Mouse (Mus musculus) cerebellum, postnatal 36 days (tissue): Measurements from ENCODE around the gene Frmd4b.

Experiments used
- DNase-seq, 2 experiments: peaks; one replicate each; pipeline ENCODE4 v3.0.0; 2021 to 2022; ENCODE audit warnings: mixed read lengths in 2 of 2

The Frmd4b gene

DNA sequence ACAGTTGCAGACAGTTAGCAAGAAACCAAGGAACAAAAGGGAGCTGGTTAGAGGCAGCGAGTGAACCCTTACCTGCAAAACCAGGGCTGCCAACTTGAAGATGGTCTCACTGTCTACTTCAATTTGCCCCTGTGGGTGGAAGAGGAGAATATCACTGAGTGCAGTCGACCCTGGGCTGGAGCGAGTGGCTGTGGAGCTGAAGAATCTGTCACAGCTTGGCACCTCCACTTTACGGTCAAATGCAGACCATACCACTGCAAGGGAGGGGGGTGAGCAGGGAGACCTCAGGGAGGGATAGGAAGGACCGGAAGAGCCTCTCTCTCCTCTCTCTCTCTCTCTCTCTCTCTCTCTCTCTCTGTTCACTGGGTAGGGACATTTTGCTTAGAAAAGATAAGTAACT, 263.4 kb downstream of the Frmd4b start:
- no peak for DNase-seq

DNA sequence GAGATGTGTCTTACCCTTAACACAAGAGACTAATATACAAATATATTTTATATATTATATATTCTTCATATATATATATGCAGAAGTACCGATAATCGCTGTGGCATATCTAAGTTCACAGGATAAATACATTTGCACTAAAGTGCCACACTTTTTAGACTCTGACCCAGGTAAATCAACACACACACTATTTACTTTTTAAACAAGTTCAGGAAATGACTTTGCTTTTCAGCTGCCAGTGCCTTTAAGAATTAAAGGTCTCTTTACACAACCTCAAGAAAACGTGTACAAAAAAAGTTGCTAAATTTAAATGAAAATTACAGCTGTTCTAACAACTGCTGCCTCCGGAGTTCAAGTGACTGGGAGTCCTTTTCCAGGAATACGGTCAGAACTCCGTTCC, 264.0 kb downstream of the Frmd4b start:
- DNase-seq = no peak

DNA sequence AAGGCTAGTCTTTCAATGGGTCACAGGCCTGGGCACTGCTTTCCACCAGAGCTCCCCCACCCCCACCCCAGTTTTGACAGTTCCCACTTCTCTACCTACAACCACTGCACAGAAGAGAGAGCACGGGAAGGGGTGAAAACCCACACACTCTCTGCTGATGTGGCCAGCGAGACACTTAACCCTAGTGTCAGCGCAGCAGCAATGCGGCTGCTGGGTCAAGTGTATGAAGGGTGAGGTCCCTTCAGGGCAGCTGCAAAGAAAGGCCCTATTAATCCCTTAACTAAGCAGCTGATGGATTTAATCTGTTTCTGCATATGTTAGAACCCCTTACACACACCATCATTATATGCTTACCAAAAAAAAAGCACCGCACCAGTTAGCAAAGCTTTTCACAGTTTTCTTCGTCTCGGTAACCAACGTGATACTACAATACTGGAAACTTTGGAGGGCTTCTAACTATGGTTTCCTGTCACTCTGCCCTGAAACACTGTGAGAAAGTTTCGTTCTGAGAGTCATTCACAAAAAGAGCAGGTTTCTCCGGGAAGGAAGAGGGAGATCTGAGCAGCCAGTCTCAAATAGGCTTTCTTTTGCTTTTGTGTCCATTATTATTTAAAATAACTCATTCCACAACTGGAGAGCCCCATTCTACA, 264.7 kb downstream of the Frmd4b start:
- no peak for DNase-seq

DNA sequence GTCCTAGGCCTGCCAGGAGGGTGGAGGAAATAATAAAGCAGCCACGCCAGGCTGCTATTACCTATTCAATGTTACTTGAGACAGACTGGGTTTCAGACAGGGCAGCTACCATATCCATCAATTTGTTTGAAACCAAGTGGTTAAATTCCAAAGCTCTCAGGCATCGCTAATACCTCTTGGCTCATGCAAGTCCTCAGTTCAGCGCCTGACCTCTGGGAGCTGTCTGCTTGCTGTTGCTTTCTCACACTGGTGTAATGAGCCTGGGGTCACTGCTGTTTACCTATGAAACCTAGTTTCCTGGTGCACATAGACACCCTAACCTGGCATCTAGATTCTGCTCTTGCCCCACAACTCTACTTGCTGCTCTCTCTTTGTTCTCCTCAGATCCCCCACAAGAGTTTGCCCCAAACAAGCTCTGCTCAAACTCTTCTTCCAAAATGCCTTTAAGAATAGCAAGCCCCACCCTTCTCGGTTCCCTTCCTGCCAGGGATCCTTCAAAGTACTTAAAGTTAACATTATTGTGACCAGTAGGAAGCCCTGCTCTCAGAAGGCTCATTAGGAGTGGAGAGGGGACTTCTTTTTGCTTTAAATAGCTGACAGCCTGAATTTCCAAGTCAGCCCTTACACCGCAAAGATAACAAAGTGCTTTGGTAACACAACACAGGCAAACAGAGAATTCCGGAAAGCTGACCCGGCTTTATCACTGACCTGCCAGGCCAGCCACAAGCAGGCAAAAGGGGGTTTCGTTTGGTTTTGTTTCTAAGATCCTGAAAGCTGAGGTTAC, 267.8 kb downstream of the Frmd4b start:
- DNase-seq = no peak

DNA sequence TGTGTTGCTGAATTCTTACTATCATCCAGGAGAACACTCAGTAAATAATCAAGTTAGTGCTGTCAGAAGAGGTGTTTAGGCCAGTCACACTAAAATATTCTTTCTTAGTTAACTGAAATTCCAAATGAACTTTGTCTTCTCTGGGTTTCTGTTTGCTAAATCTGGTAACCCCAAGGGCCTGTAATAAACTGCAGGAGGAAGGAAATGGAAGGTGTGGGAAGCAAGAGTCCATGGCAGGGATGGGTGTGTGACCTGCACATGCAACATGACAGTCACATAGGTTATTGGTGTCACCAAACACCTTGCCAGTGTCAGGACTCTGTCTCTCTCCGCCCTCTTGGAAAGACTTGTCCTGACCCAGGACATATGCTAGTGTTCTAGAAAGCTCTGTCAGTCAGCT, 270.4 kb downstream of the Frmd4b start:
- DNase-seq = no peak

DNA sequence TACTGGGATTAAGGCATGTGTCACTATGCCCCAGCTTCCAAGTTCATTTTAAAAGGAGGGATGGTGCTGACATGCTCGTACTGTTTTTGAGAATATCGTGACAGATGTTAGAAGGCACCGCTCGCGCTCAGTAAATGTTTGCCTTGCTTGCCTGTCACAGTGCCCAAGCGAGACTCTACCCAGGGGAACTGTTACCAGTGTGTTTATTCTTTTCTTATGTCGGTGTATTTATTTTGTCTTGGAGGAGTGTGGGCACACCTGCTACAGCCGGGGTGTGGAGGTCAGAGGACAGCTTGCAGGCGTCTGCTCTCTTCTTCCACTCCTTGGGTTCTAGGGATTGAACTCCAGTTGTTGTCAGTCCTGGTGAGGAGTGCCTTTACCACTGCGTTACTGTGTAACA, 270.8 kb downstream of the Frmd4b start:
- no peak for DNase-seq

DNA sequence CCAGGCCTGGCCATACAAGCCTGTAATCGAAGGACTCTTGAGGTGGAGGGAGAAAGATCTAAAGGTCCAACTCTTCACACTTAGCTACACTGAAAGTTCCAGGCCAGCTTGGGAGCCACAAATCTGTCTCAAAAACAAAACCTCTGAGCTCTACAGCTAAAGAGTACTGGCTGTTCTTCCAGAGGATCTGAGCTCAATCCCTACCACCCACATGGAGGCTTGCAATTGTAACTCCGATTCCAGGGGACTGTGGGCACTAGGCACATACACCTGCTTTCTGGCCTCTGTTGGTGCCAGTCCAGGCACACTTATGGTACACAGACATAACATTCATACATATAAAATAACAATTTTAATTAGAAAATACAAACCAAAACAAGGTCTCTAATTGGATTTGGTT, 271.4 kb downstream of the Frmd4b start:
- no peak for DNase-seq

DNA sequence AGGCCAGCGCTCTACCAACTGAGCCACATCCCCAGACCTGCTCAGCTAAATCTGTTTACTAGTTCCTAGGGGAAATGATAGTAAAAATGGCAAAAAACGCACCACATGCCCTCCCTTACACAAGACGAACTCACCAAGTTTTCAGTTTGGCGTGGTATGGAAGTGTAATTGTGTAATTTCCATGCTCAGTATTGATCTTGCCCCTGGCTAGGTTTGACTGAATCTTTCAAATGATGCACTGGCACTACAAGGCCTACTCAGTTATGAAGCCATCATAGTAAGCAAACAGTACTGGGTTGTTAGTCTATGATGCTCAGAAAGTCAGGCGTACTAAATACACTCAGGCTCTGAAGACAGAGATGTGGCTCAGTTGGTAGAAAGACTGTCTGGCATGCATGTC, 275.2 kb downstream of the Frmd4b start:
- no peak for DNase-seq

DNA sequence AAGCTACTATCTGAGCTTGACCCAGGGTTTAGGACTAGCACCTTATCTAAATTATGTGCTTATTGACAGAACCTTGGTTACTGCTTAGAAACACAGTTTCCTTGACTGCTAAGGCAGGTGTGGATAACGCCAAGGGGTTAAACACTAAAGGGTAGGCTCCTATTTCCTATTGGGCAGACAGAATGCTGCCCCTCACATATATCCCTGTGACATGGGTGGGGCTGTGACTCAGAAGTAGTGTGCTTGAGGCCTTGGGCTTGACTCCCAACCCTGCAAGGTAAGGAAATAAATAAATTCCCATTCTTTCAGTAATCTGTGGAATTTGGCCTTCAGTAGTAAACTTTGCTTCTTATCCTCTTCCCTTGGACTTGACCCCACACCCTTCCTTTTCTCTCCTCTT, 275.7 kb downstream of the Frmd4b start:
- DNase-seq = no peak

DNA sequence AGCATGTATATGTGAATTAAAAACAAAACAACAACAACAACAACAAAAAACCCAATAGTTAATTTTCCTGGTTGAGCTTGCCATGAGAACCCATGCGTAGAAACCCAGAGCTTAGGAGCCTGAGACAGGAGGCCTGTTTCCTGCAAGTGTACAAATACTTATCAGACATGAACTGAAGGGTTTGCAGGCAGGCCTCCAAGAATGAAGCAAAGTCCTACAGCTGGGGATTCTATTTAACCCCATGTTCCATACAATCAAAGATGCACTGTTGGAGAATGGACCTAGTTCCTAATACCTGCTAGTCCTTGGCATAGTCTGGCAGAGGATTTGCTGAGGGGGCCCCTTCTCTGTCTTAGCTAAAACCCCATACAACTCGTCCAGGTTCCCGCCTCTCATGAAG, 276.2 kb downstream of the Frmd4b start:
- DNase-seq = no peak

DNA sequence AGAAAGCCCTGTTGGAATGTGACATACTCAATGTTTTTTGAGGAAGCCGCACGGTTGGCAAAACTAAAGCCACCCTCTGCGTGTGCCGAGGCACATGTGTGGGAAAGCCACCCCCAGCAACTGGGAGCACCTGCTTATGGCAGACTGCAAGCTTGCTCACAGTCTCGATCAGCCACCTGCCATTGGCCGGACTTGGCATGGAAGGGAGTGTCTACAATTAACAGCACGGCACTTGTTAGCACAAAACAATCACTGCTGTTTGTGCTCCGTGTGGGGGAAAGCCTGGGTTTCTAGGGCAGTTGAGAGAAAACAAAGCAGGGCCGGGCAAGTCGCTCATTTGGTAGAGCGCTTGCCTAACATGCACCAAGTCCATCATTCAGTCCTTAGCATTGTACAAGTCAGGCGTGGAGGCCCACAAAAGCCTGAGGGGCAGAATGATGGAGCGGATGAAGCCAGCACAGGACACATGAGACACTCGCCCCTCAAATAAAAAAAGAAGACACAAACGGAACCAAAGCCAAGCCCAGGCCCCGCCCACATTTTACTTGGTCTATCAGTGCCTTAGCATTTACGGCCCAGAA, 277.0 kb downstream of the Frmd4b start:
- DNase-seq = no peak

DNA sequence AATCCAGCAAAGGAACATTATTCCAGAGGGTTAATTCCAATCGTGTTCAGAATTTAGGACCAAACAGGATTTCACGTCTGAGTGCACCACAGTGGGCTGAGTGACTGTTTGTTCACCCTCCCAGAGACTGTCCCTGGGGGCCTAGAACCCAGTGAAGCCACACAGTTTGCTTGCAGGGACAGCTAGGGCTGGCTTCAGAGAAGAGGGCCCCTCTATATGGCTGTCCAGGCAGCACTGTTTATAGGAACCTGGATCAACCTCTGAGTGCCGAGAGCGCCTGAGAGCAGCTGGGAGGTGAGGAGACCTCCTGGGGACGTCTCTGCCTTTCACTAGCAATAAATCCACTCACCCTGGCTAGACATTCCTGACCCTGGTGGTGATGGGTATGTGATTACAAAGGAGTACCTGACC, 278.1 kb downstream of the Frmd4b start:
- DNase-seq = no peak

DNA sequence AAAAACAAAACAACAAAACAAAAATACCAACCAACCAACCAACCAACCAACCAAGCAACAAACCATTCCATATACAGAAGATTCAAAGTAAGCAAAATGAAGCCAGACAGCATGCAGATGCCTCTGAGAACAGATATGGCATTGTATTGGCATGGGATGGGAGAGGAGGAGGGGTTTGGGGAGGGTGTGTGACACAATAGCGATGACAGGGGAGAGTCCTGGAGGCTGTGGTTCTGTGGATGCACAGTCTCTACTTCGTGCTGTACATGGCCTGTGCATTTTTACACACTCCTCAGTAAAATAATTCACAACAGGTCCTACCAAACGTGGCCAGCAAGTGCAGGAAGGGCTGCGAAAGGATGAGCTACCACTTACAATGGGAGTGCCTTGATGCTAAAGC, 278.5 kb downstream of the Frmd4b start:
- DNase-seq = no peak

DNA sequence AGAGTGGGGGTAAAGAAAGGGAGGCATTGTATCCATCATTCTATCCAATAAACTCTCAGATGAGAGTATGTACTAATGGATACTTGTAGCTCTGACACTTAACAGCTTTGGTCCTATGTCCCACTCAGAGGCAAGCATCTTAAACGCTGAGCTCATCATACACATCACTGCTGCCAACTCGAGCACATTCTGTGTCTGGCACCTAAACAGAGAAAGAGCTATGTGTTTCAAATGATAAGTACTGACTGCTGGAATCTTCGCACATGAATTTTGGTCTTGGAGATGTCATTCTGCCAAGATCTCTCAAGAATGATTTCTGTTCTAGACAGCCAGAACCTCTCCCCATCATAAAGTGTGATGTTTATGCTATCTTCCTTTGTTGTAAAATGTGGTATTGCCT, 284.0 kb downstream of the Frmd4b start:
- DNase-seq = no peak

DNA sequence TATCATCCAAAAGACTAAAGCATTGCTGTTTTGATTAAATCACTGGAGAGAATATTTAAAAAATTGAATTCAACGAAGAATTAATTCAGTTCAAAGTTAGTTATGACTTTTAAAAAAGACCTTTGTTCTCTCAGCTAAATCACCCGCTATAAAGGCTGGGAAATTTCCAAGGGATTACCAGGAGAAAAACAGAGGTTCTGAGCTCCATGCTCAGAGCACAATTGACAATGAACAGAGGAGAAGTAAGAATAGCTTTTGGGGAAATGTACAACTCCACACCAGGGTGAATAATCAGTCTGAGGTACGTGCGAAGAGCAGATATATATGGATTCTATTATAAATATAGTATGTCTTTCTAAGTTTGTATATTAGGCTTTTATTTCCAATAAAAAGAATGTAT, 293.4 kb downstream of the Frmd4b start:
- no peak for DNase-seq

DNA sequence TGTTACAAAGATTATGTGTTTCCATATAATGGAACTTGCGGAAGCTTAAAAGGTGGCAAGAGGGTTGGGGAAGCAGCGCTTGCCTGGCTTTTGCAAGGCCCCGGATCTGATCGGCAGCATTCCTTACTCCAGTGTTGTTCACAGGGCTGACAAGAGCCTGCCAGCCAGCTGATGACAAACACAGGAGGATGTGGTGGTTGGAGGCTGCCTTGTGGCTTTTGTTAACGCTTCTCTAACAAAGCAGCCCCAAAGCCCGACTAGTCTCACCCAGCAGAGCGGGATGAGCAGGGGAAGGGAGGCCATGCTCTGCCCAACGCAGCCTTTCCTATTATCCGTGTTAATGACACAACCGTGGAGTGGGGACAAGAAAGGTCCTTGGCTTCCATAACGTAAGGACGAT, 295.2 kb downstream of the Frmd4b start:
- DNase-seq = no peak

DNA sequence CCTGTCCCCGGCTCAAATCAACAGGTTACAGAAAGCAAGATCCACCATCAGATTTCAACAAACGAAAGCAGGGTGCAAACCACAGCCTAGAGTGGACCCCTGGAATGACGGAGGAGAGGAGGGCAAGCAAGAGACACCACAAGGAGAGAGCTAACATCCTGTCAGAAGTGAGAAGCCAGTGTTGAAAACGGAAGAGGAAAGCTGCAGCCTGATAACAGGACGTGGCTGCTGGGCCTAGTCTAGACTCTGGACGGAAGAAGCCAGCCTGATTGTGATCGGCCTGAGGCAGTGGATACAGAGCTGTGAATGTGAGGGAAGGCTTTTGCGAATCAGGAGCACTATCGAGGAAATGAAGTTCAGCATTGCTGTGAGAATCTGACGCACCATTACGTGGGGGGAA, 296.2 kb downstream of the Frmd4b start:
- no peak for DNase-seq

DNA sequence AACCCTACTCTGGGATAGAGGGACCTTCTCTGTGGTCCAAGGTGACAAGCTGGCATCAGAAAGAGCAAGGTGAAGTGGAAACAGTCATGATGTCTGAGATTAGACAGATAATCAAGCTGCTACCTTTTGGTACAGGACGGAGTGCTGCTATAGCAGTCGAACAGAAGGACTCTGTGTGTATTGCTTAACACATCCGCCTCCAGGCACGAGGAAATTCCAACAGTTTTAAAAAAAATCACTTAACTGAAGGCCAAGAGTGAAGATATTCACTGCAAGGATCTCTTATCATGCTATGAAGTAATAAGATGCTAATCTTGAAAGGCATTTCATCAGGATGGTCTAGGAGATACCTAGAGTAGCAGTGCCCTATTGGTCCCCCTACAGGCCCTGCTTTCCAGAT, 298.3 kb downstream of the Frmd4b start:
- no peak for DNase-seq

DNA sequence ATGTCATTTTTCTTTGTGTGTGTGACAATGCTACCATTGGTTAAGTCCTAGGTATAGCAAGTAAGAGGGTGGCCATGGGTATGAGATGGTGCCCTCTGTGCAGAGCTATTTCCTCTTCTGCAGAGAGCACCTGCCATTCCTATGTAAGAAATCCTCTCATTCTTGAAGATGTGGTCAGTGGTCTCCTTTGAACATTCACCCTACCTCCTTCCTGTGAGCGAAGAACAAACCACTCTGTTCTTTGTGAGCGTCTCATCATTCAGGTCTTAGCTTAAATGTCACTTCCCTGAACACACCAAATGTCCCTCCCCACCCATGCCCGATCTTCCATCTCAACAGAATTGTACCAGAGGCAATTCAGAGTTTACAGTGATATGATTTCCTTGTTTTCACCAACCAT, 299.4 kb downstream of the Frmd4b start:
- DNase-seq = no peak

DNA sequence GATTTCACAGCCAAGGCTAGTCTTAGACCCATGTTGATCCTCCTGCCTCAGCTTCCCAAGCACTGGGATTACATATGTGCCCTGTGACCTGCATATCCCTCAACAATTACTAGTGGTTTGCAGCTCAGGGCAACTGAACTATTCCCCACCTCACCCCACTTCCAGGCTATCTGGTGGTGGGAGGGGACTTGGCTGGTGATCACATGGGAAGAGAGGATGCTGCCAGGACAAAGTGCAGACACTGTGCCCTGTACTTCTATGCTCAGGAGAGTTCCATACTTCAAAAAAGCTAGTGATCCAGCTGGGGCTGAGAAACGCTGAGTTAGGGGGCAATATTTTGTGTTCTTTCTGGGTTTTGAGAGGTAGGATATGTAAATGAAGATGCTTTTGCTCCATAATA, 300.6 kb downstream of the Frmd4b start:
- DNase-seq = no peak

DNA sequence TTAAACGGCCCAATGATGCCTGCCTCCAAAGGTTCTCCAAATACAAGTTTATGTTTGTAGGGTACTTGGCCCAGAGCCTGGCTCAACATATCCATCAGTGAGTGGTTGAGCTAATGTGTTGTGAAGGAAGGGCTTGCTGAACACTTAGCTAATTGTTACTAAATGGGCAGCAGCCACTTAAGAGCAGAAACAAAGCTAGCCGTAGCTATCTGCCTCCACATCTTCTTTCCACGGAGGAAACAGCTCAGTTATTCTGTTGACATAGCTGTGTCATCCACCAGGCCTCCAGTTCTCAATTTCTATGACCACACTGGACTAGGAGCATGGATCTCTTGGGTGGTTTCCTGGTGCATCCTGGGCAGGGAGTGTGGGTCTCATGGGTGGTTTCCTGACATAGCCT, 302.0 kb downstream of the Frmd4b start:
- DNase-seq = no peak

DNA sequence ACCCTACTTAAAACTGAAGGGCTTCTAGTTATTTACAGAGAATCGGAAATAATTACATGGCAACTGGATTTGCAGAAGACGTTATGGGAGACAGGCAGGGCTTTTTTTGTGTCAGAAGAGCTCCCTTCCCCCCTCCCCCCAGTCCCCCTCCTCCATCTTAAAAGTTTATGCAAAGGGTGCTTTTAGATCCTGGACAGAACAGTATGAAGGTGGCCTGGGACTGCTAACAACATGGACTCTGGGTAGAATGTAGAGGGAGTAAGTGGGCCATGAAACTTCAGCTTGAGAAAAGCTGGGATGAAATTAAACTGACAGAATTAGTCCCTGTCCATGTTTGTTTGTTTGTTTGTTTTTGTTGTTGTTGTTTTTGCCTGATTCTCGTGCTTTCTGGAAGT, 304.8 kb downstream of the Frmd4b start:
- DNase-seq = no peak

DNA sequence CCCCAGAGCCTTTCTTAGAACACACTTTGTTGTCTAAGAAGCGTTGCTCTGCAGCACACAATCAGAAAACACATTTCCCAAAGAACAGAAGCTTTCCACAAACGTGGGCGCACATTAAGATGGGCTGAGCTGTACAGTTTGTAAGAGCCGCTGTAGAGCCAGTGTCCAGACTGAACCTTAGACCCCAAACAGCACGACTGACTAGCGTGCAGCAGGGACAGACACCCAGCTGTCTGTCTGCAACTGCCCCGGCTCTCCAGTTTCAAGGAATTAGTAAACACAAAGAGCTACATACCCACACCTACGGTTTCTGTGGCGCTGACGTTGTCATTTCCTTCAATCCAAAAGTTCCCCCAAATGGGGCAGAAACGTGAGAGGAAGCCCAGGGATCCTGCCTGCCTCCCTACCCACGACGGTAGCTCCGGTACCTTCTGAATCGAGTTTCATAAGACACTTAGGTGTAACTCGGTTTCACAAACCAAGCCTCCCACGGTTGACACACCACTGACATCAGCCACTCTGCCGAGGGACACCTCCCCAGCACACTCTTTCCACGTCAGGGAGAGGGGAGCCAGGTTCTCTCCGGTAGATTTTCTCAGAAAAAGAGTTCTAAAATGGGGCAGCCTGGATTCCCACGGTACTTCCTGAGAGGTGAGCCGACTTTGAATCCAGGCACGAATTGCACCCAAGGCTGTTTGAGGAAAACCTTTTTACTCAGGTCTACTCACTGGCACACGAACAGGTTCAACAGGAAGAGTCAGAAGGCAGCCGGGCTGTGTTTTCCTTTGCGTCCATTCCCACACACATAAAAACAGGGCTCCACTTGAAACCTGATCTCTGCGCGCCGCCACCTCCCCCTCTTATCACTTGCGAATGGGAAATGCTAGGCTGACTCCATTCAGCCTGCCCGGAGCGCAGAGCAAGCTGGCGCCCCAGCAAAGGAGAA, 305.5 kb downstream of the Frmd4b start:
- DNase-seq = no peak
